Mouse (Mus musculus): ENCODE results near the gene Enoph1.

Gene Enoph1

DNA sequence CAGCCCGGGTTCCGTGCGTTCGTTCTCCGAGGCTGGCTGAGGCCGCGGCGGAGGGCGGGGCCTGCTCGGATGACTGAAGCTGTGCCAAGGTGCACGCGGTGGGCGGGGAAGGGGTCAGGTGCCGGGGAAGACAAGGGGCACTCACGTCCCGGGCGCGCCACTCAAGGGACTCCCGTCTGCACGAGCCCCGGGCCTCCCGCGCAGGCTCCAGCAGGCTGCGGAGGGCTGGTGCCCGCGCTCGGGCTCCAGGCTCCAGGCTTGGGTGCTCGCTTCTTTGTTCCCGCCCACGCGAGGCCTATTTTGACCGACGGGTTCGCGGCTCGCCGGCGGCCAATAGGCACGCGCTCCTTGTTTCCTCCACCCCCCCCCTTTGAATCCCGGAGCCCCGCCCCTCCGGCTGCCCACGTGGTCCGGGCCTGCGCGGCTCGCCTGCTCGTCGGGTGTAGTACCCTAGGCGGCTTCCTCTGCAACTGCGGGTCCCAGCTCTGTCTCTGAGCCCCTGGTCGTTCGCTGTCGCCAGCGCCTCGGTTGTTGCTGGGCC is at the start of gene Enoph1, which contains the start of gene Hnrnpdl:
TSS of gene Enoph1 (plus strand) at position 384 of the 541 bp plus-strand sequence.
TSS of gene Hnrnpdl (minus strand) at position 63 of the 541 bp plus-strand sequence.
- peak; percentile 67 for DNase-seq (ENCODE audit: low spot score)

DNA sequence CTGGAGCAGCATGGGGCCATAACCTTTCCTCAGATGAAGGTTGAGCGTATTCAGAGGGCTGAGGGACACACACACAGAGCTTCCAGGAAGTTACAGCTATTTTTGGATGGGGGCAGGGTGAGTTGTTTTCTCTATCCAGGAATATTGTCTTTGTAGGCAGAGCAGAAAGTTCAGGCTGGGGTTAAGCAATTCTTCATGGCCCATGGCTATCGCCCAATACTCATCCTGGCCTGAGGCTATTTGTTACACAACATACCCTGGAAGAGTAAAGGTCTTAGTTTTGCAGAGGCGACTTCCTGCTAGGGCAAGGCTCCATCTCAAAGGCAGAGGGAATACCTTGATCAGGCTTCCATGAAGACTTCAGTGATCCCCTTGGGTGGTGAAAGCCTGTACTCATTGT is 45.6 kb upstream of the Enoph1 start:
- DNase-seq (ENCODE audit: low spot score) = no peak

- DNase-seq (ENCODE audit: low spot score) = no peak
These were observed 45.1 kb upstream of the Enoph1 start for GRCm38 (mm10) chr5:99994680-99995079.

DNA sequence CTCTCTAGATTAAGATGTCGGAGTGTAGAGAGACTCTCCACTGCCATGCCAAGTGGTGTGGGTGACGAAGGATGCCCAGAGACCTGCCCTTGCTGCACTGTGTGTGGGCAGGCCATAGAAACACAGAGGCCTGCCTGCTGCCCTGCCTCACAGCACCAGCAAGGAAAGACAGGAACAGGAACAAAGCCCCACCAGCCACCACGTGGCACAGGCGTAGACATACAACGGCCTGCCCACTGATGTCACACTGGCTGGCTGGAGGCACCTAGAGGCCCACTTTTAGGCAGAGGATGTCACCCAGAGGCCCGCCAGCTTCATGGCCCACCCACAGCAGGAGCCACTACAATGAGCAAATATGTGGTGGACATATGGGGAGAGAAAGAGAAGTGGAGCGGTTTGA is 39.7 kb upstream of the Enoph1 start:
- DNase-seq (ENCODE audit: low spot score) = no peak

DNA sequence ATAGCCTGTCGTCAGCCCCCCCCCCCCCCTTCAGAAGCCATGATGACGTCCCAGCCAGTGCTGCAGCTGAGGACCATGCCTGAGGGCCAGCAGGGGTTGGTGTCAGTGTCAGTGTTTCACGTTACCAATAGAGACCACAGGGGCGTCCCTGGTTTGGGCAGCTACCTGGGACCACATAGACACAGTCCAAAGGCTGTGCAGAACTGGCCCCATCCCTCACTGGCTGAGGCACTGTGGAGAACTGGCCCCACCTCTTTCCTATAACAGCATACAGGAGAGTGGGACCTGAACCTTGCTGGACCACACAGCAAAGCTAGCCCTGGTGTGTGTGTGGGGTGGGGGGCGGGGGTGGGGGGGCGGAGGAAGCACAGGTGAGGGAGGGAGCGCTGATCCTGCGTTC is 39.3 kb upstream of the Enoph1 start:
- DNase-seq (ENCODE audit: low spot score) = no peak

GRCm38 (mm10) chr5:100003895-100004294 is 35.9 kb upstream of the Enoph1 start:
- DNase-seq (ENCODE audit: low spot score) = no peak

- no peak for DNase-seq (ENCODE audit: low spot score)
These were observed 34.4 kb upstream of the Enoph1 start for GRCm38 (mm10) chr5:100005431-100005830.

DNA sequence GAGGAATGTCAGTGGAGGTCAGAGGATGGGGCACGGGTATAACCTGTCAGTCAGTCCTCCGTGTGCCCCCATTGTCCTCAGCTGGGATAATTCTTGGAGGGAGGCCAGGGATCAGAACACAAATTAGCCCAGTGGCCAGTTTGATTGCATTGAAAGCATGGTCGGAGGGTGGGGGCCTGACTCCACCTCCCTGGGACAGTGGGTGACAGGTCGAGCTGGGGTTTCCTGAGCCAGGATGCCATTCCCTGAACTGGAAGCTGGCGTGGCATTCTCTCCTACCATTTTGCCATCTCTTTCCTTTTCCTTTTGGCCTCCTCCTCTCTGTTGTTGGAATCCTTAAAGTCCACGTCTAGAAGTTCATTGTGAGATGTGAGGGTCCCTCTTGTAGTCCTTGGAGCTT is 33.9 kb upstream of the Enoph1 start:
- no peak for DNase-seq (ENCODE audit: low spot score)

DNA sequence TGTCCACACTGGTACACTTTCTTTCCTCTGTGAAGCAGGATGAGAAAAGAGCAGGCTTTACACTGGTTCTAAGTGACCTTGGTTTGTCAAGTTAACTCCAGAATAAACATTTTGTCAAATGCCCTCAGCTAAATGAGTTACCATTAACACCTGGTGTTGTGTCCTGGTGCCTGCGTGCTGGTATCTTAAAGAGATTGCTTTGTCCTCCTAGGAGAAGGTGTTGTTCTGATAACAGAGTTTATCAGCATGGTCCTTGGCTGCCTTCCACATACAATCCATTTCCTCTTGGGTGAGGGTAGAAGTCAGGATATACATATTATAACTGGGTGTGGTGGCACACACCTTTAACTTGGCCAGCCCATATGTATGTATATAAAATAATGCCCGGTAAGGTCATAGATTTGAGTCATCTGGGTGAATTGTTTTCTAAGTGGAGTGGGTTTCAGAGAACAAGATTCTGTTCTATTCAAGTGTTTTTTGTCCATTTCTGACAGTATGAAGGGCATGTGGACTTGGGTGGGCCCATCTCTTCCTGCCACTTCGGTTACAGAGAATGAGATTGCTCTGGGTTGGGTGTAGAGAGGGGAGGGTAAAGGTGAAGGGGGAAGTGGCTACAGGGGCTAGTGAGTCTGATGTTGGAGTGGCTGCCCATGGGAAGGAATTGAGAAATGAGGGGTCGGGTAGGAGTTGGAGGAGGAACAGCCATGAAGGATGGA is 33.3 kb upstream of the Enoph1 start:
- DNase-seq (ENCODE audit: low spot score) = no peak

GRCm38 (mm10) chr5:100007040-100007375 is 32.8 kb upstream of the Enoph1 start:
- no peak for DNase-seq (ENCODE audit: low spot score)

- DNase-seq (ENCODE audit: low spot score) = no peak
These were observed 31.3 kb upstream of the Enoph1 start for GRCm38 (mm10) chr5:100008485-100008884.

DNA sequence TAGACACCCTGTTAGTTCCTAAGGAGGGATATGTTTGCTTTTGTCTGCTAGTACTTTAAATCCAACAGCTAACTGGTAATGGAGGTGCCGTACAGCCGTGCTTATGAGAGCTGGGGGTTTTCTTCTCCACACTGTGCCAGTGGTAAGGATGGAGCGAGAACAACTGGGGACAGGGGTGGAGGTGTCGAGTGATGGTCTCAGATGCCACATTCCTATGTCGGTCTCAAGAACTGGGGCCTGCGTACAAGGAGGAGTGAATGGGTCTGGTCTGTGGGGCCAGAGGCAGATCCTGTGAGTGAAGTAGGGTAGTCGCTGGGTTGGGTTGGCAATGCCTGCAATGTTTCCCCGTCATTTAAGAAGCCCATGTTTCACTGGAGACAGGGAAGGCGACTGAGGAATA is 27.2 kb upstream of the Enoph1 start:
- DNase-seq (ENCODE audit: low spot score) = no peak

GRCm38 (mm10) chr5:100020089-100020488 is 19.7 kb upstream of the Enoph1 start:
- DNase-seq (ENCODE audit: low spot score) = no peak

DNA sequence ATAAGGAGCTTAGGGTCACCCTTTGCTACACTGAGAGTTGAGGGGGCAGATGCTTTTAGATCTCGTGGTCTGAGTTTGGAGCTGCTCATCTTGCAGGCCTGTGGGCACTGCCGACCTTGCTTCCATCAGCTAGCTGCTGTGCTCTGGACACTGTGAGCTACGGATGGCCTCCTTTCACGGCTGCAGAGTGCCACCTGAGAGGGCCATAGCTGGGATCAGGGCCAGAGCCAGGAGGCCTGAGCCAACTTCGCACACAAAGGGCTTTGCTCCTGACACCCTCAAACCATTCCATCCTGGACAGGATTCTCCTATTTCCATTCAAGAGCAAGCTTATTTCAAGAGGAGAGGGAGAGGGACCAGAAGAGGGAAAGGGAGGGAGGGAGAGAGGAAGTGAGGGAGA is 15.4 kb upstream of the Enoph1 start:
- no peak for DNase-seq (ENCODE audit: low spot score)

DNA sequence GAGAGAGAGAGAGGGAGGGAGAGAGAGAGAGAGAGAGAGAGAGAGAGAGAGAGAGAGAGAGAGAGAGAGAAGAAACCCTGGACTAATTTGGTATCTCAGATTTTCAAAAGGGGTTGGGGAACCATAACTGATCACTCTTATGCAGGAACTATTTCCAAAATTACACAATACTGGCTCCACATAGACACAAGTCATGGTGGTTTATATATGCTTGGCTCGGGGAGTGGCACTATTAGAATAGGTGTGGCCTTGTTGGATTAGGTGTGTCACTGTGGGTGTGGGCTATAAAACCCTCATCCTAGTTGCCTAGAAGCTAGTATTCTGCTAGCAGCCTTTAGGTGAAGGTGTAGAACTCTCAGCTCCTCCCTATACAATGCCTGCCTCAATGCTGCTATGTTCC is 14.9 kb upstream of the Enoph1 start:
- DNase-seq (ENCODE audit: low spot score) = no peak

GRCm38 (mm10) chr5:100030069-100030468 is 9.7 kb upstream of the Enoph1 start:
- DNase-seq (ENCODE audit: low spot score) = no peak

- no peak for DNase-seq (ENCODE audit: low spot score)
These were observed 7.7 kb upstream of the Enoph1 start for GRCm38 (mm10) chr5:100032107-100032506.

DNA sequence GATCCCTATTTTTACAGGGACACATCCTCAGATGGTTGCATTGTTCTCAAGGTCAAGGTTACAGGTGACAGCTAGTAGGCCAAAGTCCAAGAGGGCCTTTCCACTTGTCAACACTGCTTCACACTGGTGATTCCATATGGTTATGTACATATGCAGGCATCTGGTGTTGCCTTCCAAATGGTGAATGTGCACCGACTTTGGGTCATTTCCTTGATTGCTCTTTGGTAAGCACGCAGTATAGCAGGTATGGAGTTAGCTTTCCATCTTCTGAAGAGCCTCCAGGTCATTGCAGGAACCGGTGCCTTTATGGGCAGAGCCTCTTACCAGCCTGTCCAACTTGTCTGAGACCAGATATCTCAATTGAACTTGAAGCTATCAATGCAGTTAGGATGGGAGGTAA is 7.1 kb upstream of the Enoph1 start:
- DNase-seq (ENCODE audit: low spot score) = no peak

GRCm38 (mm10) chr5:100035950-100036349 is 3.8 kb upstream of the Enoph1 start:
- DNase-seq (ENCODE audit: low spot score) = no peak

GRCm38 (mm10) chr5:100036681-100037080 is 3.1 kb upstream of the Enoph1 start:
- no peak for DNase-seq (ENCODE audit: low spot score)

- DNase-seq (ENCODE audit: low spot score) = peak; percentile 80
These were observed 1.6 kb upstream of the Enoph1 start for GRCm38 (mm10) chr5:100037965-100038713.

GRCm38 (mm10) chr5:100038714-100039601 is 827 bp upstream of the Enoph1 start:
- peak; percentile 96 for DNase-seq (ENCODE audit: low spot score)
